Mouse (Mus musculus) layer of hippocampus, adult 18-20 months (tissue): Measurements from ENCODE around the gene Atp1a1. TPM values are rescaled to one million over a fixed set of nuclear protein-coding genes. Genes with fewer than 3 reads are reported as not detected.

Experiments
- DNase-seq, 2 experiments: peaks; one replicate each; pipeline ENCODE4 v3.0.0; 2022; ENCODE audit warnings: low spot score in 2 of 2
- long read RNA-seq: library from polyadenylated mRNA; stranded (forward); transcript quantifications from one replicate; pipeline ENCODE4 v2.0.0, GENCODE M21; 2021
- total RNA-seq, 2 experiments: library from RNA; stranded (reverse); gene quantifications; 2 replicates each; pipeline ENCODE4 v1.2.3; 2021

The Atp1a1 gene
- total RNA-seq, result 100 to 1,000 TPM; 518 to 527 TPM
- long read RNA-seq, transcript Atp1a1-201 (23 exons, 3,679 nt), result major isoform, 156 of 214 reads
- long read RNA-seq, partial matches to known transcripts, result 32 of 214 reads
- long read RNA-seq, other reads (novel, unspliced or antisense), result 26 of 214 reads

DNA sequence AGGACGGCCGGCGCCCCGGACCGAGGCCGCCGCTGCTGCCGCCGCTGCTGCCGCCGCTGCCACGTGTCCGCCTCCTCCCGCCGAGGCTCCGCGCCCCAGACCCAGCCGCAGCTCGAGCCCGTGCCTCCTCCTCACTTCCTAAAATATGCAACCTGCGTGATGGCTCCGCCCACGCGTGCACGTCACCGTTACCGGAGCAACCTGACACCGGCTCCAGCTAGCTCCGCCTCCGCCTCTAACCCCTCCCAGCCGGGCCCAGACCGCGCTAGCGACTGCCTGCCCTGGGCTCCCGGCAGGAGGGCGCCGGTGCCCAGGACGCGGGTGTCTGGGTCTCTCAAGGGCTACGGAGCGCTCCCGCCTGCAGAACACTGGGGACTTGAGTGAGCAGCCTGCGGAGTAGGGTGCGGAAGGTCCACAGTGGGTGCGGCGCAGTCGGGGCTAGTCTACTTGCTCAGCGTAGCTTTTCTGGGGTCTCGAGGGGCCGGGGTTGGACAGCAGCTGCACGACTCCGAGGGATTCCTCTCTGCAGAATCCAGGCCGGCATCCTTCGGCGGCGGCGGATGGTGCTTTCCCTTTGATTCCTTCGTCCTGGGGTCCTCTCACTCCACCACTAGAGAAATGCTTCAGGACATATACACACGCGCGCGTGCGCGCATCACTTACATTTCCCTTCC, at the start of gene Atp1a1:
Gene Atp1a1 (minus strand): TSS at position 135 of the 674 bp plus-strand sequence.
- peak; percentile 97 to 99 for DNase-seq

DNA sequence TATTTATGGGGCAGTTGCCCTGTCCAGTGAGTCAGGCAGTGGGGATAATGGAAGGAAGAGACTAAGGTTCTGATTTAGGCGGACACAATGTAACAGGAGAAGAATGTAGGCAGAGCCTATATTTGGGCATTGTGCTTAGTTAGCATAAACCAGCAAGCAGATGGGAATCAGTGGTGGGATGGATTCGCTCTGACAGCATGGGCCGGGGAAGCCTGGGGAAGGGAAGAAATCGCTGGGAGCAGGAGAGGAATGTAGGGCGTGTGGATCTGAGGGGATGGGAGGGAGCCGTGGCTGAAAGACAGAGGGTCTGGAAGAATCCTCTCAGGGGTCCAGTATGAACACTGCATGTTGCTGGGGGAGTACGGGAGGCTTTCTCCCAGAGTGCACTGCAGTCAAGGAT, 49.0 kb upstream of the Atp1a1 start:
- peak; percentile 74 to 75 for DNase-seq

DNA sequence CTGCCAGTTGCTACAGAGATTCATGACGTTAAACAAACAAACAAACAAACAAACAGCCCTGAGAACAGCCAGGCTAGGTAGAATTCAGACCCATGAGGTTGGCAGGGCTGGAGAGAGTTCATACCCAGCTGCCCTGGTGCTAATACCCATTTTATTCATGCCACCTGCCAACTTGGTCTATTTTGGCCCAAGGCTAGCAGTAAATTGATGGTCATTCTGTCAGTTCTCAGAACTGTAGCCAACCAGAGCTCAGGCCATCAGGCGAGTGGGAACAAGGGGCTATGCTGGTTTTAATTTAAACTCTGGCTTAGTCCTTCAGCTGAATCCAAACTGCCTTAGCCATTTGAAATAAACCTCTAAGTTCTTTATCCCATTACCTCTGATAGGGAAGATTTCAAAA, 48.5 kb upstream of the Atp1a1 start:
- DNase-seq, result no peak

DNA sequence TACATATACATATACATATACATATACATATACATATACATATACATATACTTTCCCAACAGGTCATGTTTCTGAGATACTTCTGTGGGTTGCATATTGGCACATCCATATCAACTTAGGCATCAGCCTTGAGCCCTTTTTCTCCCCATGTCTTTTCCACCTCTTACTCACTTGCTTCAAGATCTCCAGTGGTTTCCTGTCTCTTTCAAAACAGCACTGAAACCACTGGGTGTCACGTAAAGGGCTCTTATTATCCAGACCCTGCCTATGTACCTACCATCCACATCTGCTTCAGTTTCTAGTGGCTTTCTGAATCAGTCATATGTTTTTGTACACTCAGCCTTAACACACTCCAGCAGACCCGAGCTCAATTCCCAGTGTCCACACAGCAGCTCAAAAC, 45.8 kb upstream of the Atp1a1 start:
- no peak for DNase-seq

DNA sequence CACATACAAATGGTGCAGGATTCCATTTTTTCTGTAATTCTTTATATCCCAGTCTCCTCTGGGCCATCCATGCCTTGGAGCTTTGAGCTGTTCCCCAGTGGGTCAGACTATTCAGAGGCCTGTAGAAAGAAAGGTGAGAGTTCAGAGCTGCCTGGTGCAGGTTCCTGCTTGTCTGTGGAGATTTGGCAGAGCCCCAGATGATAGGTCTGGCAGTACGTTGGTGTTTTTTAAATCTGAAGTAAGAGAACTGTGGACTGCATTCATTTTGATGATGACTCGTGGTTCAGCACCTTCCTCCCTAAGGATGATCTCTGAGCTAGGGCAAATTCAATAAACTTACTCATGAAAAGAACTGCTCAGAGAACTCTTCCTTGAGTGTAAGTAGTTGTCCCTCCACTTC, 44.8 kb upstream of the Atp1a1 start:
- DNase-seq, result no peak

DNA sequence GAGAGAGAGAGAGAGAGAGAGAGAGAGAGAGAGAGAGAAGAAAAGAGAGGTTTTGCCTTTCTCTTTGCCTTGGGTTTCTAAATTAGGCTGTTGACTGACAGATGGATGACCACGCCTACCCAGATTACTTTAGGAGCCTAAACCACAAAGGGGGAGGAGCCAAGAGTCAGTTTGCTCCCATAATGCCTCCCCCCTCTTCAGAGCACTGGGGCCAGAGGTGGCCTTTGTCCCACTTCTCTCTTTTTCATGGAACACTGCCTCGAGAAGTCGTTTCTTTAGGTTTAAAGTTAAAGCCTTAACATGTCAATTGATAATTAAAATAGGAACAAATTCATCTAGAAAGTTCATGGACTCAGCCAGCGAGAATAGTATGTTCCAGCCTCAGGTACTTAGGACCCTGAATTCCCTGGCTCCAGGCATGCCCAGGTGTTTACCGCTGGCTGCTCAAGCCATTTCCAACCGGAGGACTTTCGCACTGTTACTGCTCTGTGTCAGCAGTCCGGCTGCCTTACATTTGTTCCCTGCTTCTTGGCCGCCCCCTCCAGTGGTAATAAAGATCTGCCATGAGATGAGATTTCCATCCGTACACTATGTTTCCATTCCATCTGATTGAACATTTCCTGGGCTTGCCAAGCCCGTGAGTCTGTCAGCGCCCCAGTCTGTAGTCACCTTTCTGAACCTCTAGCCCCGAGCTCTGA, 43.8 kb upstream of the Atp1a1 start:
- DNase-seq, result no peak

DNA sequence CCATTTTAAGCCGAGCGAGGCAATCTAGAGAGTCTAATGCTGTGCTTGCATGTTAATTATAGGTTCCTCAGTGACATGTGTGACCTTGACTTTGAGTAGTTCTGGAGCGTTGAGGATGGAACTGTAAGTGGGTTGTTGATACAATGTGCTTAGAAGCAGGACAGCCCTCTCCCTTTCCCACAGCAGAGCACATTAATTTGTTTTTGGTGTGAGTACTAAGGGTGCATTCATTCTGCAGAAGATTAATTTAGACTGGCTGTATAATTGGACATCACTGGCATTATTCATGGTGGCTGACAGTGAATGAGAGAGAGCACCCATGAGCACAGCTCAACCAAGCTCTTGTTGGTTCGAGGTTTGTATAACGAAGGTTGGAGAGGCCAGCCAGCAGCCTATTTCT, 42.3 kb upstream of the Atp1a1 start:
- no peak for DNase-seq

DNA sequence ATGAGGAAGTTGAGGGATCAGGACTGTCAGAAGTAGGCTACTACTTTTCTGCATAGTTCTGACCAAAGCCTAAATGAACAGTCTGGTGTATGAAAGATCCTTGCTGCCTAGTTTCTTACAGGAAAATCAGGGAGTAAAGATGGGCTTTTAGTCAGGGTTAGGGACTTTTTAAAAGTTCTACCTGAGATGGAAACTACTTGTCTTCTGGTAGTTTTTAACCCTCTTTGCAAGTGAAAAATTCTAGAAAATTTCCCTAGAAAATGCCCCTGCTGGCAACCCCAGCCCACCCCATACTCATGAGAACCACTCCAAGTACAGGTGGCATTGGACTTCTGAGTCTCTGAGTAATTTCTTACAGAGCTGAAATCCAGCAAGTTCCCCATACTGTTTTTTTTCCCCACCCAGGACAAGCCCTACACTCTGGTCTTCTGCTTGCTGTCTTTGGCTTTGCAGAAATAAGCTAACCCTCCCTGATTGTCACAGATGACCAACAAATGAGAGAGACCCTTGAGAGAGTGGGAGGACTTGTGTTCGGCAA, 41.2 kb upstream of the Atp1a1 start:
- DNase-seq, result no peak

DNA sequence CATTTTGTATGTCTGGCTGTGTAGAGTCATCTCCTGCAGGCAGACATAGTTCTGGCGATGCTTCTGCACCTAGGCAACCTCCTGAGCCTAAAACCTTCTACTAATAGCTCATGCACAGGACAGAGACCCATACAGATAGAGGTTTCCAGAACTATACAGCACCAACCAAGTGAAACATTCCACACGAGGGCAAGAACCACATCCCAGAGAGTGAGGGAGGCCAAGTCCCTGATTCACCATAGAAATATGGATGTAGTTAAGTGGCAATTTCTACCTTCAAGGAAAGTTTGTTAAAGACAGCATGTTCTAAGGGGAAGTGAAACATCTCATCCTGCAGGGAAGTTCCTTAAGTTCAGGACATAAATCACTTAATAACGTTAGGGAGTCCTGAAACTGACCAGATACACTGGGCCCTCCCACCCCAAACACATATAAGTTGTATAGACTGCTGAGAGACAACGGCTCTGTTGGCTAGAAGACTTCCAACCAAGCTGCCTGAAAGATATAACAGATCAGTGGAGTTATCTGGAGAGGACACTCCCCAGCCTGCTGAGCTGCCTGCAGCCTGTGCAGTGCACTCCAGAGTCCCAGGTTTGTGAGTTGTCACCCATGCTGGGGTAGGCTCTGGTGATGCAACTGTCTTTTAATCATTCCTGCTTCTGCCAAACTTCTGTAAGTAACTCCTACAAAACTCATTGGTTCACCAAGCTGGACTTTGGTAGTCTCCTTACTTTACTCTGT, 39.7 kb upstream of the Atp1a1 start:
- no peak for DNase-seq

DNA sequence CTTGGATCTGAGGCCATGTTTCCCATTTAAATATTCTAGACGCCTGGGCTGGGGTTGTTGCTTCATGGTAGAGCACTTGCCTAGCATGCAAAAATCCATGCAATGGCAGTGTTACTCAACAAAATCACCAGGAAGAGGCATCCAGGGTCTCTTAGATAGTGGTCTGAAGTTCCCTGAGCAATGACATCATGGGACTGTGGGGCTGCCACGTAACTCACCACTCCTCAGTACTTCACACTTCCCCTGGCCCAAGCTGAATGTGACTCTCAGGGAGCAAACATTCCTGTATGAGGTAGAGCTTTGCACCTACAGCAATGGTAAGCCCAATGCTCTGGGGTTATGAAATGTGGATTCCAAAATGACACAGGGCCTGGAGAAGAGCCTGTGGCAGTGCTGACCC, 38.8 kb upstream of the Atp1a1 start:
- DNase-seq, result no peak

DNA sequence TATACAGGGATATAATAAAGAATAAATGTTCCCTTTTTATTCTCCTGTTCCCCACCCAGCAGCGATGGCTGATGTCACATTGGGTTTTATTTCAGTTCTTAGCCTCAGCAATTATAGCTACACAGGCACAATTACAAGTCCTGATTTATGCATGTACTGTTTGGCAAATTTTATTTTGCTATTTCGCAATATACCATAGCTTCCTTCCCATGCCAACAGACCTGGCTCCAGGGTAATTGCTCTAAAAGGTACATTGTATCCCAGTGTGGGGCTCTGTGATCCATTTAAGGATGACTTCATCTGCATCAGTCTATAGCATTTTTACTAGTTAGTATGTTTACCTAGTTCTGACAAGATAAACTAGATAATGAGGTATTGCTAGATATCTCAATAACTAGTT, 33.7 kb upstream of the Atp1a1 start:
- DNase-seq, result no peak

DNA sequence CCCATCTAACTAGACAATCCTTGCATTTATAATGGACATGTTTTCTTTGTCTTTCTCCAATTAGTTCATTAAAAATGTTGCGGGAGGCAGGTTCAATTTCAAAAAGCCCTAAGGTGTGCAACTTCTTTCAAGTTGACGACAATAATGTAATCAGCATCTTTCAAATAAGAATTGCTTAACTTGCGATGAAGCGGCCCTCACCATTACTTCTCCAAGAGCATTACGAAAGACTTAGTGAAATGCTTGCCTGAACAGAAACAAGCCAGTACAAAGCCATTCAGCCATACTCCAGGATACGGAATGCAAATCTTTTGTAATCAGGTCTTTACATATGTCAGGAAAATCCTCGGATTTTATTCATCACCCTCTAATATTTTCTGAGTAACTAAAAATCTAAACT, 32.0 kb upstream of the Atp1a1 start:
- no peak for DNase-seq

DNA sequence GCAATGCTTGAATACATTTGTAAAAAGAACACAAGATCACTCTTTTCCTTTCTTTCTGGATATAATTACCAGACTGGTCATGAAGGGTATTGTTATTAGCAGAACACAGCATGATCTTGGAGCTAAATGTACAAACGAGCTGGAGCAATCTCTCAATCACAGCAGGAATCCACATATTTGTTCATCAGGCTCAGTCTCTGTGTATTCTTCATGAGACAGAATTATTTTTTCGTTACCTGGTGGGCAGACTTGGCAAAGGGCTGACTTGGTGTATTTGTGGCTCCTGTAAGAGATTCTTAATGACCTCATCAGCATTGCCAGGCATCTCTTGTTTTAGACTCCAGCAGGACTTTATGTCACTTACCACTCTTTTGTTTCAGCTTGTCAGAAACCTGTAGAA, 31.6 kb upstream of the Atp1a1 start:
- DNase-seq, result no peak

DNA sequence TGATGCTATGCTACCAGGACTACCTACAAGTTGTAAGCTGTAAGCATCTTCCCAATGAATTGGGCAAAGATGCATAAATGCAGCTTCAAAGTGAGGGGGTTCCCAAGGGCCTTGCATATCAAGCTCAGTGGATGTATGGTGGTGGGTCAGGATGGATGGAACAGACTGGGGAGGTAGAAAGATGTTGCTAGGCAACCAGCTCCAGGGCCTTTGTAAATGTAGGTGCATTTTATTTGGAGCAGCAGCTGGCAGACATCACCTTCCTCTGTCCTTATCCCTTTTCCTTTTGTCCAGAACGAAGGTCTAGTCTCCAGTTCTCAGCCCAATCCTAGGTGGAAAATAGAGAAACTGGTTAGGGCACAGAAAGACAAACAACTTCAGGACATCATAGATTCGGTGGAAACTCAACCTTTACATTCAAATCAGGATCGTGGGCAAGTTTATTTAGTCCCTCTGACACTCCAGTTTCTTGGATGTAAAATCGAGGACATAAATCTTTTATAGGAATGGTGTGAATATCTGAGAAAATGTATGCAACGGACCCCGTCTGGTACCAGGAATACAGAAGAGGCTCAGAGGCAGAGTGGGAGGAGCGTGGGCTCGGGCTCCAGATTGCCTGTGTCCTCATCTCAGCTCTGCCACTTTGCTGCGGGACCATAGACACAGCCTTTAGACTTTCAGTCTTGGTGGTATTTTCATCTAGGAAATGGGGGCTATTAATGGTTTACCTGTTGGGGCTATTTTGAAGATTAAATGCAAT, 29.8 kb upstream of the Atp1a1 start:
- DNase-seq, result peak in 1 of 2 experiments; percentile 67

DNA sequence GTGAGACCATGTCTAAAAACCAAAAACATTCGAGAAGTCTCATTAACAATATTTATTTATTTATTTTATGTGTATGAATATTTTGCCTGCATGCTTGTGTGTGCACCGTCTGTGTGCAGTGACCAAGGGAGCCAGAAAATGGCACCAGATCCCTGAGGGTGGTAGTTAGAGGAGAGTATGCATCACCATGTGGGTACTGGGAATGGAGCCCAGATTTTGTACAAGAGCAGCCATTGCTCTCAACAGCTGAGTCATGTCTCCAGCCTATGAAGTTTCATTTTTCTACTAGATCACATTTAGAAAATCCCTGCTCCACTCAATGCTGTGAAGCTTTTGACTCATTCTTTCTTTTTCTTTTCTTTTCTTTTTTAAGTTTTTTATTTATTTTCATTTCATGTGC, 23.8 kb upstream of the Atp1a1 start:
- peak in 1 of 2 experiments; percentile 64 for DNase-seq

DNA sequence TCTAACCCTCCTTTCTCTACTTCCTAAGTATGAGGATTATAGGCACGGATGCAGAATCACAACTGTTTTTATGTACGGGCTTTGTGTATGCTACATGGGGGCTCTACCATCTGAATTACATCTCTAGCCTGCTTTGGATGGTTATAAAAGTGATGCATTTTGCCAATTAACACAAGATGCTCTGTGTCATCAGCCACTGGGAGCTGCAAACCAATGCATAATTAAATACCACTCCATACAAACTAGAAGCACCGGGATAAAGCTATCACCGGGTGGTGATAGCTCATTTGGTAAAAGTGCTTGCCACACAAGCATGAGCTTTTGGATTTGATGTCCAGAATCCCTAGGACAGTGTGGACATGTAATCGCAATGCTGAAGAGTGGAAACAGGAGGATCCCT, 19.8 kb upstream of the Atp1a1 start:
- DNase-seq, result no peak

DNA sequence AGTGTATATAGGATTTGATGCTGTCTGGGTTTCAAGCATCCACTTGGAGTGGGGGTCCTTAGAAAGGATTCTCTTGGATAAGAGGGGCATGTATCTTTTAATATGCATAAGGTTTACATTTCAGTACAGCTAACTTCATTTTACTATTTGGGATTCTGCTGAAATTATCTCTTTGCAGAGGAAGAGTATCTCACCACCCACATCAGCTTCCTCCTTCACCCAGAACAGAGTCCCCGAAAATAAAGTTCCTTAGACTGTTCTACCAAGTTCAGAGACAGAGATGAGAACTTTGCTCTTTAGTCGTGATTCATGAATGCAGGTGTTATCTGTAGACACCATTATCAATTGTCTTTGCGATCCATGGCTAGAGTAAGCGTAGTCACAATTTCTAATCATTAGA, 14.5 kb upstream of the Atp1a1 start:
- DNase-seq, result no peak

DNA sequence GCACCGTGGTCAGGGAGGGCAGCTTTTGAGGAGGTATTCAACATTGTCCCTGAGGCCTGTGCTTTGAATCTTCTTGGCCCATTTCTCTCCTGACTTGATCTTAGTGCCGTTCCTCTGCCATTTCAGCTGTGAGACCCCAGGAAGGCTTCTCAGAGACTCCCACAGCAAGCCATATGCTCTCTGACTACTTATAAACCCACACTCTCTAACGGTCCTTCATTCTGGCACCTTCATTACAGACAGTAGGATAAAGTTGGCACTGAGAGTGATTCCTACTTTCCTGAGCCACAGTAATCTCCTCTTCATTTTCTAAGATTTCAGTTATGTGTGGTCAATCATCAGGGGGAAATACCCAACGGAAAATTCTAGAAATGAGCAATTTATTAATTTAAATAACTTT, 14.0 kb upstream of the Atp1a1 start:
- DNase-seq, result no peak

DNA sequence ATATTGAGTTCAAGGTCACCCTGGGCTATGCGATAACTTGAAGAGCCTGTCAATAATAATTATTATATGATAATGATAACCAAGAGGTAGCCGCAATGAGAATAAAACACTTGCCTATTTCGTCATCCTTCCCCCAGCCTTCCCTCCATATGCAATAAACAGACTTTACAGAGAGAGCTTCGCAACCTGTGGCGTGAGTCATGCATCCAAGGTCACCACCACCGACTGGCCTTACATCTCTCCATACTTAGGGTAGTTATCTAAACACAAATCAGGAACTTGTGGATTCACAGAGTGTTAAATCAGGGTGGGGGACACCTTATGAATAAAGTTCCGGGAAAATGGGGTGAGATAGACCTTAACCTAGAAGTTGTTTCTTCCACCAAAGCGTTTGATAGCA, 13.0 kb upstream of the Atp1a1 start:
- DNase-seq, result no peak

DNA sequence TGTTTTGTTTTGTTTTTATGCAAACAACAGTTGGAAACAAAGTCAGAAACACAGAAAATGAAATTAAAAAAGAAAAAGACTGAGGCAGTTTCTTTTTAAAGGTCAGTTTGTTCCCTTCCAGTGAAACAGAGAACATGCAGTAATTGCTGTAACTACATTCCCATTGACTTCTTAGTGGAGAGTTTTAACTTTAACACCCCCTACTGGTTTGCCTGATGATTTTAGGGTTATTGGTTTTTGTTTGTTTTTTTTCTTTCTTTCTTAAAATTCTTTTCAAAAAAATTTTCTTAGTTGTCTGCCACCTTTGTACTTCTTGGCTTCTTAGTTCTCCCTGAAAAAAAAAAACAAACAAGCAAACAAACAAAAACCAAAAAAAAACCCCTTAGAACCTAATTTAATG, 12.5 kb upstream of the Atp1a1 start:
- no peak for DNase-seq

DNA sequence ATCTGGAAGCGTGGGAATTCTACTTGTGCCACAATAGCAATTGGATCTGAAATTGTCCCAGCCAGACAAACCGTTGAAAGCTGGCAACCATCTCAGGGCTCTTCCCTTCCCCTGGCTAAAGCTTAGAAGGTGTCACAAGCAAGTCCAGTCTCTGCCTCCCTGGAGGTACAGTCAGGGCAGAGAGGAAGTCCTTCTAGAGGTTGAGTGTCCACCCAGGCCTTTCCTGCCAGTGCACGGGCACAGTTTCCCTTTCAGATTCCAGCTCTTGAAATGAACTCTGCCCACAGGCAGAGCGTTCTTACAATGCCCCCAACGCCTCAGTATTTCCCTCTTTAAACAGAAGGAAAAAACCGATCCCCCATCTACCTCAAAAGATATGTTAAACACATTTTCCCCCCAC, 11.4 kb upstream of the Atp1a1 start:
- no peak for DNase-seq
